Mouse (Mus musculus): Measurements from ENCODE around the gene Syngr3. TPM values are rescaled to one million over a fixed set of nuclear protein-coding genes. Genes with fewer than 3 reads are reported as not detected.
A peak's percentile ranks its signal among the peaks of the same experiment; 100 is the strongest.

The Syngr3 gene
- total and polyA plus RNA-seq, 3 experiments = 0.32 to 3.9 (median 0.33) TPM

DNA sequence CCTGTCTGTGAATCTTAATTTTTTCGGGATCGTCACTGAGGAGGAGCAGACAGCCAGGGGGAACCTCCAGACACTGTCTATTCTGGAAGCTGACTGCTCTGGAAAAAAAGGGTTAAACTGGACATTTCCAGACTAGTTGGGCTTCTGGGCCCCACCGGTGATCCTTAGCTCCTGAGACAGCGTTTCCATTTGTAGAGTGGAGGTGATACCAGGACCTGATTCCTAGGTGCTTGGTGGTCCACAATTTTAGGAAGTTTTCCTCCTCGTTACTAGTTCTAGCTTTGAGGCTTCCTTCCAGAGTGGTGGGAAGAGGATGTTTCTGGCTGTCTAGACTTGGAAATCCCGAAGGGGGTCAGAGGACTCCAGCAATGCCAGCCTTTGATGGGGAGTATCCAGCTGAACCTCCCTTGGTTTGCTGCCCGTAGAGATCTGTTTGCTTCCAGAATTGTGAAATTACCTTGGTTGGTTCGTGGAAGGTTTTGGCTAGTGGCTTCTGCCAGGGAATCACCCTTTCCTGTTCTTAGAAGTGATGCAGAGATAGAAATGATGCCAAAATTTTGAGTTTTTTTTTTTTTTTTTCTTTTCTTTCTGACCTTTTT, 19.4 kb downstream of the Syngr3 start:
- H3K4me1 ChIP-seq (ENCODE audit: control insufficient read depth in 1 of 2, insufficient read depth in 2 of 2) = peaks cover 5 to 65% of the 10 kb centered on the region in 2 experiments; a peak in 2 of 4 replicates
- in situ Hi-C loops (cut with MboI; ENCODE audit: low pct_ligation_motif_present, low pct_unique_long_range_greater_than_20kb, low sequenced_read_pairs) = loop anchor here (5.0 kb wide), 1 partner anchor 138 kb away; the partner anchor contains the start of gene Rab26
- peak overlapping the region; percentile 97 for H3K9ac ChIP-seq (ENCODE audit: insufficient read depth, low read depth)
- no peaks in the 10 kb centered on the region for H3K27me3 ChIP-seq (replicated peaks)
- H3K79me2 ChIP-seq (replicated peaks; ENCODE audit: control insufficient read depth, extremely low read depth, insufficient read depth, poor library complexity, severe bottlenecking) = peaks cover 50% of the 10 kb centered on the region
- H3K36me3 ChIP-seq (replicated peaks in 1 of 2; ENCODE audit: control insufficient read depth in 1 of 2, insufficient read depth in 1 of 2, low read length in 1 of 2) = peaks cover 9 to 17% of the 10 kb centered on the region in 2 experiments
- peak overlapping the region; percentile 98 for H3K4me2 ChIP-seq (ENCODE audit: insufficient read depth, low read depth, poor library complexity, severe bottlenecking)
- H3K27ac ChIP-seq (ENCODE audit: insufficient read depth, low read depth) = no peak overlapping the region; the same call in 1 of the 2 replicates
- no peak for DNase-seq (ENCODE audit: extremely low read depth)
- peak overlapping the region; percentile 88 to 99 (median 99) for H3K4me3 ChIP-seq (replicated peaks in 1 of 3; ENCODE audit: low read depth in 2 of 3, low read length in 2 of 3, poor library complexity in 1 of 3)
- dilution Hi-C loops (cut with MboI; ENCODE audit: extremely low pct_ligation_motif_present, extremely low pct_unique_long_range_greater_than_20kb, low sequenced_read_pairs) = no loop called here
- TF ChIP-seq KAT2A (IDR thresholded peaks at IDR 0.05; ENCODE audit: insufficient replicate concordance, low read length) = no peak
- TF ChIP-seq ELF1 (IDR thresholded peaks at IDR 0.05; ENCODE audit: low read depth, low read length) = no peak
- no peaks in the 10 kb centered on the region for H3K9me3 ChIP-seq (replicated peaks; ENCODE audit: low read length)

GRCm38 (mm10) chr17:24669545-24670245, 20.1 kb downstream of the Syngr3 start, which contains the start of gene Zfp598:
Gene Zfp598 (plus strand): TSS chr17:24669687.
- dilution Hi-C loops (cut with MboI; ENCODE audit: extremely low pct_ligation_motif_present, extremely low pct_unique_long_range_greater_than_20kb, low sequenced_read_pairs) (no loop called here), in situ Hi-C loops (cut with MboI; ENCODE audit: low pct_ligation_motif_present, low pct_unique_long_range_greater_than_20kb, low sequenced_read_pairs) (loop anchor here (5.0 kb wide), 1 partner anchor 137 kb away; the partner anchor contains the start of gene Rab26)
- Histone ChIP-seq H3K27me3 (replicated peaks) (no peaks in the 10 kb centered on the region), H3K4me1 (ENCODE audit: control insufficient read depth in 1 of 2, insufficient read depth in 2 of 2) (peaks cover 5 to 61% of the 10 kb centered on the region in 2 experiments; a peak in 2 of 4 replicates), H3K9me3 (replicated peaks; ENCODE audit: low read length) (no peaks in the 10 kb centered on the region), H3K79me2 (replicated peaks; ENCODE audit: control insufficient read depth, extremely low read depth, insufficient read depth, poor library complexity, severe bottlenecking) (peaks cover 46% of the 10 kb centered on the region), H3K36me3 (replicated peaks in 1 of 2; ENCODE audit: control insufficient read depth in 1 of 2, insufficient read depth in 1 of 2, low read length in 1 of 2) (peaks cover 9 to 16% of the 10 kb centered on the region in 2 experiments), H3K9ac (ENCODE audit: insufficient read depth, low read depth) (peak within 1 kb of the TSS; percentile 97), H3K4me3 (replicated peaks in 1 of 3; ENCODE audit: low read depth in 2 of 3, low read length in 2 of 3, poor library complexity in 1 of 3) (peak within 1 kb of the TSS; percentile 88 to 99 (median 99)), H3K4me2 (ENCODE audit: insufficient read depth, low read depth, poor library complexity, severe bottlenecking) (peak within 1 kb of the TSS; percentile 98), H3K27ac (ENCODE audit: insufficient read depth, low read depth) (peak within 1 kb of the TSS; percentile 79)
- TF ChIP-seq UBTF (IDR thresholded peaks at IDR 0.05; ENCODE audit: low read depth, low read length) (peak; percentile 78), NRF1 (IDR thresholded peaks at IDR 0.05; ENCODE audit: low read depth, low read length) (peak; percentile 66), SMC3 (IDR thresholded peaks at IDR 0.05; ENCODE audit: low read depth, low read length) (no peak), ZC3H11A (IDR thresholded peaks at IDR 0.05; ENCODE audit: low read depth, low read length) (no peak), CTCF (conservative IDR thresholded peaks at IDR 0.05 in 1 of 2, IDR thresholded peaks at IDR 0.05 in 1 of 2; ENCODE audit: low read depth in 2 of 2, low read length in 2 of 2) (peak in 1 of 2 experiments; percentile 41; a peak in 1 of 4 replicates), ETS1 (conservative IDR thresholded peaks at IDR 0.05; ENCODE audit: low read depth, low read length) (0 out of 2 replicates have a peak, but pooled peaks have one; percentile 14), E2F4 (IDR thresholded peaks at IDR 0.05; ENCODE audit: insufficient replicate concordance, low read depth, low read length) (no peak), SIN3A (IDR thresholded peaks at IDR 0.05; ENCODE audit: low read length) (peak; percentile 83), MXI1 (IDR thresholded peaks at IDR 0.05; ENCODE audit: low read depth, low read length) (peak; percentile 76), GABPA (IDR thresholded peaks at IDR 0.05; ENCODE audit: insufficient replicate concordance, low read depth, low read length) (no peak; the same call in 1 of the 2 replicates), MAX (IDR thresholded peaks at IDR 0.05; ENCODE audit: low read length) (peak; percentile 67), POLR2AphosphoS2 (IDR thresholded peaks at IDR 0.05; ENCODE audit: low read depth, low read length) (peak; percentile 84; the same call in 1 of the 2 replicates), TBP (conservative IDR thresholded peaks at IDR 0.05; ENCODE audit: low read depth, low read length) (peak; percentile 84; the same call in 1 of the 2 replicates), MYC (IDR thresholded peaks at IDR 0.05; ENCODE audit: low read depth, low read length) (no peak), ELF1 (IDR thresholded peaks at IDR 0.05; ENCODE audit: low read depth, low read length) (peak; percentile 99), JUN (IDR thresholded peaks at IDR 0.05; ENCODE audit: insufficient read depth, low read depth, low read length) (no peak), NELFE (IDR thresholded peaks at IDR 0.05; ENCODE audit: low read depth, low read length) (no peak; the same call in 1 of the 2 replicates), POLR2A (IDR thresholded peaks at IDR 0.05; ENCODE audit: low read depth, low read length) (peak; percentile 88; the same call in 1 of the 2 replicates), PAX5 (IDR thresholded peaks at IDR 0.05; ENCODE audit: low read length) (no peak), BHLHE40 (IDR thresholded peaks at IDR 0.05; ENCODE audit: low read depth, low read length) (0 out of 2 replicates have a peak, but pooled peaks have one; percentile 18), CHD2 (IDR thresholded peaks at IDR 0.05; ENCODE audit: low read length) (no peak), MAZ (IDR thresholded peaks at IDR 0.05; ENCODE audit: low read depth, low read length) (peak; percentile 57; the same call in 1 of the 2 replicates), MEF2A (IDR thresholded peaks at IDR 0.05; ENCODE audit: borderline replicate concordance, low read depth, low read length) (peak; percentile 67; the same call in 1 of the 2 replicates), IRF4 (IDR thresholded peaks at IDR 0.05; ENCODE audit: low read depth, low read length) (peak; percentile 26), CHD1 (IDR thresholded peaks at IDR 0.05; ENCODE audit: low read depth, low read length) (no peak), USF2 (conservative IDR thresholded peaks at IDR 0.05; ENCODE audit: low read depth, low read length) (no peak), KAT2A (IDR thresholded peaks at IDR 0.05; ENCODE audit: insufficient replicate concordance, low read length) (peak; percentile 82; the same call in 1 of the 2 replicates), HCFC1 (IDR thresholded peaks at IDR 0.05; ENCODE audit: low read depth, low read length) (peak; percentile 89), TCF12 (IDR thresholded peaks at IDR 0.05; ENCODE audit: low read depth, low read length) (peak; percentile 90)
- DNase-seq (ENCODE audit: extremely low read depth) = peak; percentile 91
